Mouse (Mus musculus) kidney, adult 2 months (tissue): ENCODE measurements around the gene Sel1l2.

Source experiments
- CTCF ChIP-seq: fragments of 200-500 bp; conservative IDR thresholded peaks from 2 replicates; pipeline ENCODE4 v1.5.1; 2011; ENCODE audit warnings: low read depth, mild to moderate bottlenecking, control low read depth, low read length, moderate library complexity, mixed read lengths; ENCODE audit not compliant: insufficient read depth, insufficient read length
- POLR2A ChIP-seq: fragments of 200-500 bp; IDR thresholded peaks from one replicate; pipeline ENCODE4 v1.6.1; 2011; ENCODE audit warnings: low read depth, low read length, control low read depth

GRCm38 (mm10) chr2:140242398-140242797 lies 147.1 kb downstream of the Sel1l2 start:
- TF ChIP-seq POLR2A (no peak), CTCF (no peak)
